Mouse (Mus musculus) kidney, postnatal 10 days (tissue): Measurements from ENCODE around the gene Fxn.

ENCODE experiments used
- DNase-seq: peaks from one replicate; pipeline ENCODE4 v3.0.0; 2021; ENCODE audit warnings: mixed read lengths

The Fxn gene

GRCm38 (mm10) chr19:24300994-24301767 lies 20.8 kb upstream of the Fxn start:
- peak; percentile 83 for DNase-seq

- no peak for DNase-seq
Observed at GRCm38 (mm10) chr19:24293537-24293936, 13.1 kb upstream of the Fxn start.

- DNase-seq, result peak; percentile 54
Observed at GRCm38 (mm10) chr19:24284187-24284586, 3.8 kb upstream of the Fxn start.

DNA sequence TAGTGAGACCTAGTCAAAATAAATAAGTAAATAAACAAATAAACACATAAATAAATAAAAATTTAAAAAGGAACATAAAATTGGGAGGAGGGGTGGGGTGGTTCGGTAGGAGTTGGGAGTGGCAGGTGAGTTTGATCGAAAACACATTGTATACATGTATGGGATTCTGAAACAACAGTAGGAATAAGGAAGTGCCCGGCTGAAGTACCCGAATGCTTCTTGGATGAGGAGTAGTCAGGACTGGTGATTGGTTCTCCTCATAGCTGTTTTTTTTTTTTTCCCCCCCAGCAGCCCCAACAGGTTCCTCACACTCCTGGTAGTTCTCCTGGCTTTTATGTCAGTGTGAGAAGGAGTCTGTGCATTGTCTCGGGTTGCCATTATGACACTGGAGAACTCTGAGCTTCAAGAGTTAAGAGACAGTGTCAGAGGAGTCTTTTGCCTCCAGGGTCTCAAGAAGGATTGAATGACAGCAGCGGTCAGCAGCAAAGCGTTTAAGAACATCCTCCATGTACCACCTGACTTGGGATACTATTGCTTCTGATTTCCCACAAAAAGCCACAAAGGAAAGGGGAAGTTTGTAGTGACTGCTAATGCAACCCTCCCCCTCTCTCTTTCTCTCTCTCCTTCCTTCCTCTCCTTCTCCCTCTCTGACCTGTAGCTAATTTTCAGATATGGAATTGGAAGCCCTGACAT lies 1.0 kb upstream of the Fxn start:
- no peak for DNase-seq

- DNase-seq, result peak; percentile 89
Observed at GRCm38 (mm10) chr19:24279706-24280600, 452 bp downstream of the Fxn start.

DNA sequence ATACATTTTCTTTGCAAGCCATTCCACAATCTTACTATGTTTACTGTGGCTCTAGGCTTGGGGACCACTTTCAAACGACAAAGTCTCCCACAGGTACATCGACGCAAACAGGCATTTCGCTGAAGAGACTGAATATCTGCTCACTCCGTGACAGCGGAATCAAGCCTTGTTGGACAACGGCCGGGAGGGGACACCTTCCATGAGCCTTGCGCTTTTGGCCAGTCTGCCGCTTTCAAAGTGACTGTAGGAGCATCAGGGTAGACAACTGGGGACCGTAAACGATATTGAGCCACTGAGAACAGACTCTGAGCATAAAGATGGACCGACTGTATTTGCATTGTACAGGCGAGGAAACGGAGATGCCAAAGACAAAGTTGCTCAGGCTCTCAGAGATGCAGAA lies 1.5 kb downstream of the Fxn start:
- no peak for DNase-seq

DNA sequence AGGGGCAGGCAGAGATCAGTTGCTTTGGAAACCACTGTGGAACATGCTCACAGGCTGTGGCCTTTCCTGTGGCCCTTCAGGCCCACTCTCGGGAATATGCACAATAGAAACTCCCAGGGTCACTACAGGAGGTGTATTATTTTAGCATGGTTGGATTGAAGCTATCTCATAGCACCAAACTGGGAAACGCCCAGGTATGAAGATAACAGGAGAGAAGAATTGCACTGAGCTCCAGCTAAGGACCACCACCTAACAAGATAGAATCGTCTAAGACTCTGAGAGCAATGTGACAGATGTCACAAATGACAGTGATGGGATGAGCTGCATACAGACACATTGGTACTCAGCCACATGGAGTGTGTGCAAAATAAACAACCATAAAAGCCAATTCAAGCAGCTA lies 6.1 kb downstream of the Fxn start:
- DNase-seq, result no peak

DNA sequence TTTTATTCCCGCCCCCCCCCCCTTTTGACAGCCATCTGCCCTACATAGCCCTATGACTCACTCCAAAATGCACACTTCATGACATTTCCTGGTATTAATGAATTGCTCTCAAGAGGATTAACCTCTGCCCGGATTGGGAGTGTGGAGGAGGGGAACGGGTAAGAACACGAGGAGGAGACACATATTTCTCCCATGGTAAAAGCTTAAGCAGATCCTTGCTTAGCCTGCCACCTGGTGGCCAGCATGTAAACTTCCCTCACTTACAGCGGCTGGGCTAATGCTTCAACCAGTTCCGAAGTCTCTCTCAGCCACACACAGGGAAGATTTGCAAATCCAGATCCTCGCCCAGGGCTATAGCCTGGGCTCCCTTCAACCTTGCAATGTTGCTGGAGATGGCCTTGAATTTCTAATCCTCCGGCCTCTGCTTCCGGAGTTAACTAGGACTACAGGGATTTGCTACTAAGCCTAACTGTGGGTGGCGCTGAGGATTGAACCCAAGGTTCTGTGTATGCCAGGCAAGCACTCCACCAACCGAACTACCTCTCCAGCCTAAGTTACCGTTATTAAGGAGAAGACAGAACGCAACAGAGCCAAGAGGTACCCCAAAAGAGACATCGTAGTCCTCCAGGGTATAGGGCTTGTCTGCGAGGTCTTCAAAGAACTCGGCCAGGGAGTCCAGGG lies 8.5 kb downstream of the Fxn start:
- peak; percentile 91 for DNase-seq

DNA sequence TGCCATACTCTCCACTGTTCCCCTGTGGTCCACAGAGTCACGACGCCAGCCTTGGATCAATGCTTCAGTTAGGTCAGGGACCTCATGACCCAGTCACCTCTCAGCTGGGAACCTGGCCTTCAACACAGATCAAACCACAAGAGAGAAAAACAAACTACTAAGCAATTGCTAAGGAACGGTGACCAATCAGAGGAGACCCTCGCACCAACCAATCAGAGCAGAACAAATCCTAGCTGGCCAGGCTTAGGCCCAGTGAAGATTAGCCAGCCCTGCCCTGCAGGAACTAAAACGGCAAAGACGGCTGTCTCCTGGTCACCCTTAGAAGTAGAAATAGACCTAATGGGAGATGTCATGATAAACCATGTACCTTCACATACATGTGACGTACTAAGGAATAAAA lies 9.1 kb downstream of the Fxn start:
- peak; percentile 64 for DNase-seq

GRCm38 (mm10) chr19:24268531-24268930 lies 11.9 kb downstream of the Fxn start:
- DNase-seq, result no peak

GRCm38 (mm10) chr19:24266046-24266830 lies 14.2 kb downstream of the Fxn start:
- peak; percentile 63 for DNase-seq

- DNase-seq, result peak; percentile 94
Observed at GRCm38 (mm10) chr19:24264991-24265390, 15.4 kb downstream of the Fxn start.

DNA sequence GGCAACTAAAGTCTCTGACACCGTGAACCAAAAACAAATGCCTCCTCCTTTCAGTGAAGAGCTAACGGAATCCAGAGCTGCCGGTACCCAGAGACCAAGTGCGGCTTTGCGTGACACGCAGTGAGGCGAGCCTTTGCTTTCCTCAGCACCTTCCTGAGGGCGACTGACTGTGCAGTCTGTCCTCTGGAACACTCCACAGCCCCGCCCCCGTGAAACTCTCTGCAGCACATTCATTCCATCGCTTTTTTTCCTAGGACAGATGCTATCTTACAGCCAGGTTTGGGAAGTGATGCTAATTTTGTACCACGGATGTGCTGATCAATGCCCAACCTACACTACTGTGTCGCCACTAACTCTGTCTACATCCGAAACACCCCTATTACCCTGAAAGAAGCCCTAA lies 17.7 kb downstream of the Fxn start:
- peak; percentile 54 for DNase-seq

- peak; percentile 30 for DNase-seq
Observed at GRCm38 (mm10) chr19:24259390-24260351, 20.7 kb downstream of the Fxn start.

DNA sequence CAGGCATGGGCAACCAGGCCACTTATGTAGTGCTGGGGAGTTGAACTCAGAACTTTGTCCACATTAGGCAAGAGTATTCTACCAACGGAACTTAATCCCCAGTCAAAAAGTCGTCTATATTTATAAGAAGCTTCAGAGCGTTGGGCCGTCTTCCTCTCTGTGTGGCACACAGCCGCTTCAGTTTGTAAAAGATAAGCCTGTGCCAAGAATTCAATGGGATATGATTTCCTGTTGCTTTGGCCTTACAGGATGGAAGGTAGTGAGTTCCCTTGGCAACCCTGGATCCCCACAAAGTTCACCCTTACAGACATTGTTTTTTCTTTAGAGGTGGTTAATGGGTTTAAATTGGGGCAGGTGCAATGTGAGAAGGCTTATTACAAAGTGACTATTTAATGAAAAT lies 22.0 kb downstream of the Fxn start:
- peak; percentile 29 for DNase-seq

- DNase-seq, result no peak
Observed at GRCm38 (mm10) chr19:24257962-24258361, 22.4 kb downstream of the Fxn start.

DNA sequence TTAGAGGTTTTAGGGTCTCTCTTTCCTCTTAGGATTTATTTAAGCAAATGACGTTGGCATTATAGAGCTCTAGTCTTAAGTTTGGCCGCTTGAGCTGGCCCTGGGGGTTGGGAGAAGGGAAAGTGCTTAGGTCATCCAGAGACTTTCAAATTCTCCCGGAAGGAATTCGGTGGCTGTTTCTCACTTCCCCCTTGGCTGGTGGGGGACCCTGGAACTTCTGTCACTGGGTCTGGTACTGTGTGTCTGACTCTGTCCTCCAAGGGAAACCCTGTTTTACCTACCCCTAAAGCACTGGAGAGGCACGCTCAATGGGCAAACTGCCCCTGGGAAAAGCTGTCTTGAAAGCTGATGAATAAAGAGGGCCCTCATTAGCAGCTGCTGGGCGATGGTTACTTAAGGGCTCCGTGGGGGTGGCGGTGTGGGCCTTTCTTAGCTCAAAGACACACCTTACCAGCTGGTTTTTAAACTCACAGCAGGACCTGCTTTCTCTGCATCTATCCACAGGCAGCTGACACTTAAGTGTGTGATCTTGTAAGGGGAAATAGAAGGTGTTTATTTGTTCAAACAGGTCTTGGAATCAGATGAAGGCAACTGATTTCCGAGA lies 26.6 kb downstream of the Fxn start:
- no peak for DNase-seq

GRCm38 (mm10) chr19:24251869-24252268 lies 28.5 kb downstream of the Fxn start:
- peak; percentile 49 for DNase-seq

DNA sequence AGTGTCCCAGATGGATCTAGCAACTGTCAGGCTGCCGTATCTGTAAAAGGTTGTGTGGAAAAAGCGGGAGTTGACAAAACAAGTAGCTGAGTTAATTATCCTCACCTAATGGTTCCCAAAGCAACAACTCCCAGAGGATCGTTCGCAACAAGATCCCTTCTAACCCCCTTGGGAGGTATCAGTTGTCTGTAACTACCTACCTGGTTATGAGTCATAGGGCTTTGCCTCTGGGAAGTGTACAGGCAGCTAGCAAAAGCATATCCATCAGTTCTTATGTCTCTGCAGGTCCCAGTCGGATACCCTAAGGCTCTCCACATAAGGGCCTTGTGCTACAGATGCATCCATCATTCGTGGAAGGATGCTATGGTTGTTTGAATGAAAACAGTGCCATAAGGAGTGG lies 37.1 kb downstream of the Fxn start:
- no peak for DNase-seq
